Mouse (Mus musculus) brain, embryonic 14.5 days (tissue): ENCODE results near the gene Ndufb6.
"Not testable (repeated sequence)": the region's sequence is repeated elsewhere in the genome, so short reads cannot be mapped to it uniquely, and the experiment has no call there.

ENCODE experiments used
- CTCF ChIP-seq: fragments of 200-500 bp; IDR thresholded peaks from 2 replicates; pipeline ENCODE4 v1.5.1; 2012; ENCODE audit warnings: inconsistent platforms, mild to moderate bottlenecking, moderate library complexity, borderline replicate concordance; ENCODE audit not compliant: insufficient read depth, insufficient read length; ENCODE audit errors: extremely low read depth
- POLR2A ChIP-seq: fragments of 200-500 bp; IDR thresholded peaks from 2 replicates; pipeline ENCODE4 v1.6.1; 2012; ENCODE audit warnings: mild to moderate bottlenecking, inconsistent platforms, borderline replicate concordance; ENCODE audit not compliant: poor library complexity, insufficient read depth, insufficient read length, severe bottlenecking; ENCODE audit errors: extremely low read depth

DNA sequence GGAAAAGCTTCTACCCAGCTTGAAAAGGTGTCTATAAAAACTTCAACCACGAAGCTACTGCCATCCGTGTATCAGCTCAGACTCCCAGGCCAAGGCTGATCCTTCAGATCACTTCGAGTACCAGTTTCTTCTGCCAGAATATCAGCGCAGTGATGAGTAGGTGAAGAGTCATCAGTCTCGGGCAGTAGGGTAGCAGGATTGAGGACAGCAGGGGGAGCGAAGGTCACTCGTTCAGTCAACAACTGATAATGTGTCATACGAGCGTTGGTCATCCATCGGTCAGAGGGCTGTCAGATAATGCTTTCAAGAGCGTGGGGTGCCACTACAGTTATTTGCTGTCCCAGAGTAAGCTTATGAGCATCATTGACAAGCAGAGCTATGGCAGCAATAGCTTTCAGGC lies 12.3 kb upstream of the Ndufb6 start:
- TF ChIP-seq POLR2A, CTCF: not testable (repeated sequence)
